Mouse (Mus musculus) embryonic stem cell, embryonic (primary cell): Measurements from ENCODE around the gene A930017K11Rik.

Experiments
- CTCF ChIA-PET, 4 experiments: fragments of 300-600 bp in 2 of 4; fragments of 350-600 bp in 2 of 4; sonication (Branson Sonifier 250); formaldehyde crosslinking; loops; one replicate each; lab custom pipeline; 2022; ENCODE audit warnings: inconsistent platforms in 2 of 4; lab: Charles Lee
- POLR2A ChIA-PET, 4 experiments: fragments of 300-600 bp in 2 of 4; fragments of 350-600 bp in 2 of 4; sonication (Branson Sonifier 250); formaldehyde crosslinking; loops; one replicate each; lab custom pipeline; 2022; ENCODE audit warnings: antibody characterized with exemption in 4 of 4, inconsistent platforms in 1 of 4; lab: Charles Lee

Gene A930017K11Rik

DNA sequence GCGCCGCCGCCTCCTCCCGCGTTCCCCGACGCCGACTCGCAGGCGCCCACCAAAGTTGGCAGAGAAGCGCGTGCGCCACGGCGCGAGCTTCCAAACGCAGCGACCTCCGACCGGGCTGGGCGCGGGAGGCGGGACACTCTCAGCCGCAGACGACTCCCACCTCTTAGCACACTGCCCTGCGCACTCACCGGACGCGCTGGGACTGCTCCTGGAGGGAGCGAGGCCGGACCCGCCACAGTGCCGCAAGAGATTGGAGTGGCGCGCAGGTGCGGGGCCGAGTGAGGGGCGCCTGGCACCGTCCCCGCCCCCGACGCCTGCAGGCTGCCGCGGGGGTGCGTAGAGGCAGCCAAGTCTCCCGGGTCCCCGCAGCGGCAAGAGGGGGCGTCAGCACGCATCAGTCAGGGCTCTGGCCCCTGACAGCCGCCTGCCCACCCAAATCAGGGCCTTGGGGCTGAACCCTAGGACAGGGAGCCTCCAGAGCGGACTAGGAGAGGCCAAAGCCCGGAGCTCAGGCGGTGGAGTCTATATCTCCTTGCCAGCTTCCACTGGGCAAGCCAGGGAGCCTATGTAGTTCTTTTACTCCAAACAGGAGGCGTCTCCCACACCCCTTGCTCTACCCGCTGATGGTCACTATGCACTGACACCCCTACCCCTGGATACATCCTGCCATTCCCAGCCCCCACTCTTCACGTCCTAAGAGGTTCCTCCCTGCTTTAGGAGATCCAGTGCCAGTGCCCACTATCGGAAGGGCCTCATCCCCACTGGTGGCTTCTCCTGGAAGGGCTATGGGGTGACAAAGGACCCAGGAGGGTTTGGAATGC, at the start of gene A930017K11Rik:
Gene A930017K11Rik, minus strand, starts transcription at position 763 of the 821 bp plus-strand sequence.
- CTCF ChIA-PET: interaction anchor here in 3 of 4 experiments (0.6 to 2.1 kb wide), 7 partner anchors 12 to 220 kb away, joined by 3 to 5 read pairs (median 4); no protein-coding TSS in a partner anchor
- POLR2A ChIA-PET: interaction anchor here in 3 of 4 experiments (0.6 to 5.9 kb wide), 12 partner anchors 10 to 119 kb away, joined by 3 to 27 read pairs (median 4); partner anchors contain the start of gene Stub1 (in 1 of the 3)

DNA sequence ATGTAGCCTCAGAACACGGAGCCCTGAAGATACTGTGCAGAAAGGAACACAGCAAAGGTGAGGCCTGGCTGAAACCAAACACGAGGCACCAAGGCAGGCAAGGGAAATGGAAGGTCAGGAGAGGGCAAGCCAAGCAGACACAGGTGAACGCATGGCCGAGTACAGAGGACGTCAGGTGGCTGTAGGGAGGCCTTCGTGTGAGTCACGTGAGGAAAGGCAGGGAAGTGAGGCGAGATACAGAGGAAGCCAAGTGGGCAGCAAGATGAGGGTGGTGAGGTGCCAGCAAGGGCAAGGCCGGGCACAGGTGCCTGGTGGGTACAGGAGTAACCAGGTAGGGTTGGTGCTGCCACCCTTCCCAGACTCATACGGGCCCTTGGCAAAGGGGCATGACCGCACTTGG, 46.1 kb upstream of the A930017K11Rik start:
- POLR2A ChIA-PET: no interaction called here
- CTCF ChIA-PET: interaction anchor here in 1 of 4 experiments (0.8 kb wide), 1 partner anchor 14 kb away, joined by 3 read pairs; no protein-coding TSS in a partner anchor

DNA sequence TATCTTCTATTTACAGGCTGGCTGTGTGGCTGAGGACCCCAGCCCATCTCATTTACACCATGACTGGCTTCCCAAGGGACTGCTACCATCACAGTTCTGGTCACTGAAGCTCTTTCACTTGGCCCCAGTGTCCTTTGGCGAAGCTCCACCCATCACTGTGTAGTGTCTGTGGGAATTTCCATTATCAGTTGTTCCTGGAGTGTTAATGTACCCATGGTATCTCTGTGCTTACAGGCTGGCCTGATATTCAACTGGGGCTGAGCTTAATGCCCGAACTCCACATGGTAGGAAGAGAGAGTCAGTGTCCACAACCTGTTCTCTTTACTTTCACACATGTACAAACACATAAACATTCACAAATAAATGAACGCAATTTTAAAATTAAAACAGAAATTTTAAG, 41.1 kb upstream of the A930017K11Rik start:
- CTCF ChIA-PET: interaction anchor here in 2 of 4 experiments (0.6 to 2.7 kb wide), 2 partner anchors 12 to 16 kb away, joined by 3 to 9 read pairs; no protein-coding TSS in a partner anchor
- POLR2A ChIA-PET: interaction anchor here in 2 of 4 experiments (1.1 to 2.1 kb wide), 3 partner anchors 8 to 30 kb away, joined by 3 to 10 read pairs (median 10); partner anchors contain the start of gene Capn15 (in 1 of the 2)

DNA sequence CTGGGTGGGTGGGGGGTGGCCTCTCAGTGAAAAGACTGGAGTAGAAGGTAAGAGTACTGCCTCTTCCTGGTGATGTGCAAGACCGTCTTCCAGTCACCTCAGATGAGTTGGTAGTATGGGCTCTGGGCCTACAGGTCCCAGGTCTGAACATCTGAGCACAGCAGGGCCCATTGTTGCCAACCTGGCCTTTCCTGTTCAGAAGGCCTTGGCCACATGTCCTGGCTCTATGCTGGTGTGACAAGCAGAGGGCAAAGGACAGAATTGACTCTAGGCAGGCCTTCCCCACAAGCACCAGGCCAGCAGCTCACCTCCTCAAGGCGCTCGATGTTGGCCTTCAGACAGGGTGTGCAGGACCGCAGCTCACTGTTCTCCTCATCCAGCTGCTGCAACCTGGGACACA, 39.9 kb upstream of the A930017K11Rik start:
- CTCF ChIA-PET: interaction anchor here (0.6 to 2.7 kb wide), 8 partner anchors 17 to 167 kb away, joined by 3 to 9 read pairs (median 4); no protein-coding TSS in a partner anchor
- POLR2A ChIA-PET: interaction anchor here in 1 of 4 experiments (0.6 to 1.1 kb wide), 3 partner anchors 162 to 1054 kb away, joined by 3 read pairs; no protein-coding TSS in a partner anchor

DNA sequence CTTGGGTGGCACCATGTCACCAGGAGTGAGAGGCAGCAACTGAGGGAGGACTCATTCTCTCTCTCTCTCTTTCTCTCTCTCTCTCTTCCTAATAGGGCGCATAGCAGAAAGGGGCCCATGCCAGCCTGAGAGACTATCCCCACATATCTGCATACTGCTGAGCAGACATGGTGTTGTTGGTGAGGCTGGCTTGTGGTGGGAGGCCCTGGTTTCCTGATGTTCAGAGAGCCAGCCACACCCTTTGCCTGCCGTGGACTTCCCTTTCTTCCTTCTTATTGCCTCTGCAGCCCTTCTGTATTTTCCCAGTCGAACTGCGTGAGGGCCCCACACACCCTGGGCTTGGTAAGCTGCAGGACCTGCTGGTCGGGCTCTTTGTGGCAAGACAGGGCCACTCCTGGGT, 38.0 kb upstream of the A930017K11Rik start:
- POLR2A ChIA-PET: interaction anchor here in 2 of 4 experiments (0.9 to 1.4 kb wide), 3 partner anchors 17 to 78 kb away, joined by 3 to 4 read pairs (median 3); no protein-coding TSS in a partner anchor
- CTCF ChIA-PET: interaction anchor here in 2 of 4 experiments (0.9 to 1.6 kb wide), 4 partner anchors 19 to 96 kb away, joined by 4 to 6 read pairs (median 4); no protein-coding TSS in a partner anchor

DNA sequence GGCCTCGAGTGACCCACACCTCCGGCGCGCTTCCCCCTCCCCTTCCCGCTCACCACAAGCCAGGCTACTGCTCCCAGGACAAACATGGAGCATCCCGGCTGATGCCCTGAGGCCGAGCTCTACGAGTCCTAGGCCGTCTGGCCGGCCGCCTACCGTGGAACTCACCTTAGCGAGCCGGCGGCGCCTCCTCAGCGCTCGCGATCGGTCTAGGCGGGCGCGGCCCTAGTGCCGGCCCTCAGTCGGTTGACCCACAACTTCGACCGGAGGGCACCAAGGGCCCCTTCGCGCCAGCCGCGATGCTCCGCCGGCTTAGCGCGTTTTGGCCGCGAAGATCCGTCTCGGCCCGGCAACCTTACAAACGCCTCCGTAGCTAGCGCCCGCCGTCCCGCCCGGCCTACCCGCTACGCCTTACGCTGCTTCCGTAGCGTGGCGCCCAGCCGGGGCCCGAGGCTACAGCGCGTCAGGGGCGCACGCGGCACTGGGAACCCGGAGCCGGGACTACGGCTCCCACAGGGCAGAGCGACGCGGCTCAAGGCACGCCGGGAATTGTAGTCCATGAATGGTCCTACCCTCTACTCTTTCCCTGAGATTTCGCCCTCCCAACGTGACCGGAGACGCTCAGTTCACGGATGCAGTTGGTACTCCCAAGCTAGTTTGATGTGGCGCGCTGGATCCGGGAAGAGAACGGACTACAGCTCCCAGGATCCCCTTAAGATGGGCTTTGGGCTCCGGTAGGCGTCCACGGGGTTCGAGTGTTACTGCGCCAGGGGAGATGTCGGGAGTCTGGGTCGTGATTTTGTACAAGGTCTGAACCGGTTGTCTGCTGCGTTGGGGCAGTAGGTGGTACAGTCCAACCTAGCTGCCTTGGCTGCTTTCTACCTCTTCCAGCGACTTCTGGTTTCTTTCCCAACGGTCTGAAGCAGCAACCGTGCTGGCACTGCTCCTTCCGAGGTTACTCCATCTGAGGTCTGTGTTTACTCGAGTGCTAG, 33.2 kb upstream of the A930017K11Rik start, which contains the start of gene Capn15:
Gene Capn15, minus strand, starts transcription at position 491 of the 989 bp plus-strand sequence.
- ChIA-PET POLR2A (interaction anchor here in 3 of 4 experiments (0.6 to 3.6 kb wide), 47 partner anchors 9 to 415 kb away, joined by 3 to 23 read pairs (median 4); partner anchors contain the start of genes Mettl26 (in 2 of the 3), Jmjd8 (in 1 of the 3), Mcrip2 (in 1 of the 3) and Nhlrc4 (in 1 of the 3)), CTCF (interaction anchor here (0.6 to 2.6 kb wide), 18 partner anchors 24 to 697 kb away, joined by 3 to 16 read pairs (median 4); partner anchors contain the start of gene Rab11fip3 (in 1 of the 4))

DNA sequence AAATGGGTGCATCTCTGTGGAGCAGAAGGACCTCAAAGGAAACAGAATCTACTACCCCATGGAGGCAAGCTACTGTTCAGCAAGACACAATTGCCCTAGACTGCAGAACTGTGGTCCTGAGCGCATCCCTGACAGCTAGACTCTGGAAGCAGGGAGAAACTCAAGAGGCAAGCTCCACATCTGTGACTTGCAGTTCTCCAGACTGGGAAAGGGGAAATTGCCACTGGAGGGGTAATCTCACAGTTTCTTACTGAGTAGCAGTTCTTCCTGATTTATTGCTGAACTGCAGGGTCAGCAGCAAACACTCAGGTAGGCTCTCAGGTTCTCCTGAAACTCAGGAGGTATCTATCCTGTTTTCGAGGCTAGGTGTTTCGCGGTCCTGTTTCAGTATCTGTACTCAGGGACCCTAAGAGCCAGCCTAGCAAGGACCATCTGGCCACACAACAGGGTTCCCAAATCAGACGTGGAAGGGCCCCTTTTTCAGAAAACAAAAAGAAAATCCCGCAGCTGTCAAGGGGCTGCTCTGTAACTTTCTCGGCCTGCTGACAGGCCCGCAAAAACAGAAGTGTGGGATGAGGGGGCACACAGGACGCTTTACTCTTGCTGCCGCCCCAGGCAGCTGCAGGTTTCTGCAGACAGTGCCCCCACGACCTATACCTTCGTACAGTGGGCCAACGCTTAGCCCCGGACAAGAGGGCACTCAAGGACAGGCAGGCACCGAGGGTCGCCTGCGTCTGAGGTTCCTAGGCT, 32.4 kb upstream of the A930017K11Rik start:
- CTCF ChIA-PET: interaction anchor here in 3 of 4 experiments (1.2 to 2.6 kb wide), 8 partner anchors 24 to 105 kb away, joined by 3 to 16 read pairs (median 6); no protein-coding TSS in a partner anchor
- POLR2A ChIA-PET: interaction anchor here in 2 of 4 experiments (0.9 to 3.6 kb wide), 28 partner anchors 9 to 217 kb away, joined by 3 to 23 read pairs (median 6); partner anchors contain the start of genes Jmjd8 (in 1 of the 2), Mettl26 (in 1 of the 2), Rab11fip3 (in 1 of the 2) and Stub1 (in 1 of the 2)

DNA sequence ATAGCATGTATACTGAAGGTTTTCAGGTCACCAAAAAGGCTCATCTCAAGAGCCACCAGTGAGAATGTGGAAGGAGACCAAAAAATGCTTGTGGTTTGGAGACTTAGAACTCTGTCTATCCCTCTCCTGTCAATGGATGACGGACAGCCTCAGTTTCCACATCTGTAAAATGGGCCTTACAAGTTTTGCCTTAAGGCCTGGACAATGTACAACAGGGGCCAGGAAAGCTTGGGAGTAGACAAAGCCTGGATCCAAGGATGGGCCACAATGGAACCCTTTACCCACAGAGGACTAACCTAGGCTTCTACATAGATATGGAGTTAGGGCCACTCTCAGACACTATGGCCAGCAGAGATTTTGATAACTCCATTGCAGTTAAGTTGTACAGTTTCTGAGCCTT, 31.7 kb upstream of the A930017K11Rik start:
- POLR2A ChIA-PET: interaction anchor here in 3 of 4 experiments (0.5 to 3.6 kb wide), 9 partner anchors 10 to 151 kb away, joined by 3 to 23 read pairs (median 5); partner anchors contain the start of gene Stub1 (in 1 of the 3)
- CTCF ChIA-PET: no interaction called here

DNA sequence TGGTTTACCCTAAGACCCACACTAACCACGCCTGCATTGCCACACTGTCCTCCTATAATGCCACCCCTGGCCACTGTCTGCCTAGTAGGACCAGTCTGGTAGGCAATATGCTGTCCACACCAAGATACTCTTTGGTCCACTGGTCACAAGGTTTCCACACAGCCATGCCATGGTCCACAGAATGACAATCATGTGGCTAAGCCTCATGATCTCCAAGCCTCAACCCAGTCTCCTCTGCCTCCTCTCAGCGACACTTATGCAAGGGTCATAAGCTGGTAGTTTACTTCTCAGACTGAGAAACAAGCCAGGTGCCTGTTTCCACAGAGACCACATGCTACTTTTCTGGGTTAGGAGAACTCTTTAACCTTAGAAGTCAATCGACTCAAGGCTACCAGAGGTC, 30.5 kb upstream of the A930017K11Rik start:
- CTCF ChIA-PET: no interaction called here
- POLR2A ChIA-PET: interaction anchor here in 1 of 4 experiments (1.2 kb wide), 1 partner anchor 12 kb away, joined by 4 read pairs; no protein-coding TSS in a partner anchor

DNA sequence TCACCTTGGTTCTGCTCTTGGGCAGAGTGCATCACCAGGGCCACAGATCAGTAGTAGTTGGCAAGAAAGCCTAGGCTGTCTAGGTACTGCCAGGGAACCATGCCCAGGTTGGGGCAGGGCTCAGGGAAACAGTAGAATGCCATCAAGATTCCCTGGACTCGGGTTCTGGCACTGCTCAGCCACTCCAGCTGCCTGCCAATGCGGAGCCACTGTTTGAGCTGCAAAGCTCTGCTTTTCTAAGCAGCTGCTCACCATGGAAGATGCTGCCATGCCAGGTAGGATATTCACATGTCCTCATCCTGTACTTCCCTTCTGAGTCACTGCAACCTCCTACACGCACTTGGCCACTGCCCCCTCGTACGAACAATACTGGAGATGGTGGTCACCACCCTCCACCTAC, 28.5 kb upstream of the A930017K11Rik start:
- POLR2A ChIA-PET: interaction anchor here in 1 of 4 experiments (0.6 to 1.1 kb wide), 4 partner anchors 12 to 139 kb away, joined by 3 to 4 read pairs (median 4); no protein-coding TSS in a partner anchor
- CTCF ChIA-PET: interaction anchor here in 2 of 4 experiments (0.6 to 1.5 kb wide), 4 partner anchors 28 to 385 kb away, joined by 3 to 11 read pairs (median 4); no protein-coding TSS in a partner anchor

DNA sequence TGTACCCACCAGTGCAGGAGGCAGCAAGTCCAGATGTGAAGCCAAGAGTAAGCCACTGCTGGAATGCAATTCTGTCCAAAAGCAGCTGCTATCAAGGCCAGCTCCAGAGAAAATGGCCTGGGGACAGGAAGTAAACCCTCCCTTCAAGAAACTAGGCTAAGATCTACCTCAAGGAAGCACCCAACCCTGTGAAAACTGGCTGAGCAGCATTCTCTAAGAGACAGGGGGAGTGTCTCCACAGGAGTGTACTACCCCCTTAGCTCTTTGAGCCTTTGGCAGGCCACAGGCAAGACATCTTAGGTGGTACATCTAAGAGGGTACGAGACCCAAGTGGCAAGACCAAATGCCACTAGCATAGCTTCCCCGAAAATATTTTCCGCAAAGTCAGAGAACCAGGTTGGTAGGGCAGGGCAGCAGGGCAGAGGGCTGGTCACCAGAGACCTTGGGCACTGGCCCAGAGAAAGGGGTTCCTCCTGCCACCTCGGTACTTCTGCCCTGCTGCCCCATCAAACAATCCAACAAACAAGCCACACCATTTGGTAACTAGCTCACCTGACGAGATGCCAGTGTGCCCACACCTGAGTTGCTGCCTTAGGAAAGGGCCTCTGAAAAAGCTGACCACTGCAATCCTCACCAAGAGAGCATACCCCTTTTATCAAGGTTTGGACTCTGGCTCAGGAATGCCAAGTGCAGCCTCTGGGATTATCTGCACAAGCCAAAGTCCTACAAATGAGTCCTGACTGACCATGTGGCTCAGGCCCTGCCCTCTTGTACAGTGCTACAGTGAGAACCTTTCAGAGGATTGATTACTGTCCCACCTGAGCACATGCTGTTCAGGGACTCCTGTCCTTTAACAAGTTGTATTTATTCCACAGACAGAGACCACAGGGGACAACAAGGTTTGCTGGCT, 27.7 kb upstream of the A930017K11Rik start:
- ChIA-PET CTCF (interaction anchor here in 2 of 4 experiments (1.4 to 1.5 kb wide), 2 partner anchors 28 to 86 kb away, joined by 3 read pairs; no protein-coding TSS in a partner anchor), POLR2A (interaction anchor here in 1 of 4 experiments (0.9 to 1.4 kb wide), 2 partner anchors 16 to 89 kb away, joined by 3 read pairs; partner anchors contain the start of gene Rab11fip3)

DNA sequence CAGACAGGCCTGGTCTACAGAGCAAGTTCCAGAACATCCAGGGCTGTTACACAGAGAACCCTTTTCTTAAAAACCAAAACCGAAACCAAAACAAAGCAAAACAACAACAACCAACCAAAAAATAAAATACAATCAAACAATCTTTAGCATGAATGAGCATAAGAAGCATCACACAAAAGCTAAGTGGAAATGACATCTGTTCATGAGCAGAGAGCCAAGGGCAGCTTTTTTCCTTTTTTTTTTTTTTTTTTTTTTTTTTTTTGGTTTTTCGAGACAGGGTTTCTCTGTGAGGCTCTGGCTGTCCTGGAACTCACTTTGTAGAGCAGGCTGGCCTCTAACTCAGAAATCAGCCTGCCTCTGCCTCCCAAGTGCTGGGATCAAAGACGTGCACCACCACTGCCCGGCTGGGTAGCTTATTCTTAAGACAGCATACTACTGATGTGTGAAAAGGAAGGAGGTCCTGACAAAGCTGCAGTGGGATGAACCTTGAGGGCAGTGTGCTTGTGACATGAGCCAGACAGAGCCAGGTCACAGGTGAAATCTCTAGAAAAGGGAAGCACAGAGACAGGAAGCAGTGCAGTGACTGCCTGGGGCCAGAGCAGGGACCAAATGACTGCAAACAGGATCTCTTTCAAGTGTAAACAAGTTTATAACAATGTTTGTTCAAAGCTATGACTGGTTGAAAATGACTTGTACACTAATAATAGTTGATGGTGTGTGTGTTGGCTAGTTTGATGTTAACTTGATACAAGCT, 18.8 kb upstream of the A930017K11Rik start:
- ChIA-PET POLR2A (interaction anchor here (0.6 to 3.6 kb wide), 10 partner anchors 10 to 650 kb away, joined by 3 to 11 read pairs (median 6); partner anchors contain the start of gene Capn15 (in 2 of the 4)), CTCF (interaction anchor here (0.6 to 0.9 kb wide), 8 partner anchors 36 to 787 kb away, joined by 3 to 7 read pairs (median 4); no protein-coding TSS in a partner anchor)

DNA sequence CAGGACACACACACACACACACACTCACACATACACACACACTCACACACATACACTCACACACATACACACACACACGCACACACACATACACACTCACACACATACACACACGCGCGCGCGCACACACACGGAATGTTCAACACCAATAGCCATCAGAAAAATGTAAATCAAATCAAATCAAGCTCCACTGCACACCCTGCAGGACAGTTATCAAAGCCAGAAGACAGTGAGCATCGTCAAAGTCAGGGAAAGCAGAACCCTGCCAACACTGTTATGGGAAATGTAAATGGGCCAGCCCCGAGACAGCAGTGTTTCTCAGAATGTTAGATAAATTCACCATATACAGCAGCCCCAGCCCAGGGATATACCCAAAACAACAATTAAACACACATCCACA, 18.1 kb upstream of the A930017K11Rik start:
- POLR2A ChIA-PET: interaction anchor here in 1 of 4 experiments (1.2 to 3.6 kb wide), 2 partner anchors 15 to 28 kb away, joined by 3 to 11 read pairs; partner anchors contain the start of gene Capn15

DNA sequence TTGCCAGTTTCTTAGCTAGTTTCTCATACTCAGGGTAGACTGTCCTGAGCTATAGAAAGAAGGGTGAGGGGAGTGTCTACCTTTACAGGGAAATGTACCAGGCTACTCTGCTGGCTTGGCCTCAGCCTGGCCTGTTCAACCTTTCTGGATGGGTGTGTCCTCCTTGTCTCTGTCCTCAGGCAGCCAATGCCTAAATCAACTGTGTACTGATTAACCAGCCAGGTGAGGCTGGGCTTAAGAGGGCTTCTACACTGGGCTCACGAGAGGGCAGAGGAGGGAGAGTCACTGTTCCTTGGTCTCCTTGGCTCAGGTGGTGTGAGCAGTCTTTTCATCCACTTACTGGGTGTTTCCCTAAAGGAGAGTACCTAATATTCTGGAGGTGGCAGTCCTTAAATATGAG, 15.8 kb upstream of the A930017K11Rik start:
- ChIA-PET POLR2A (interaction anchor here in 1 of 4 experiments (0.8 to 1.9 kb wide), 2 partner anchors 13 to 17 kb away, joined by 4 to 7 read pairs; no protein-coding TSS in a partner anchor), CTCF (interaction anchor here in 1 of 4 experiments (0.5 kb wide), 1 partner anchor 73 kb away, joined by 4 read pairs; no protein-coding TSS in a partner anchor)

More for the DNA sequence above, 18.1 kb upstream of the A930017K11Rik start:
- CTCF ChIA-PET: interaction anchor here (0.6 to 0.9 kb wide), 7 partner anchors 36 to 788 kb away, joined by 3 to 7 read pairs (median 4); no protein-coding TSS in a partner anchor
